Mouse (Mus musculus): ENCODE data around the gene Rad1.
"Not testable (repeated sequence)": the region's sequence is repeated elsewhere in the genome, so short reads cannot be mapped to it uniquely, and the experiment has no call there.

The Rad1 gene

DNA sequence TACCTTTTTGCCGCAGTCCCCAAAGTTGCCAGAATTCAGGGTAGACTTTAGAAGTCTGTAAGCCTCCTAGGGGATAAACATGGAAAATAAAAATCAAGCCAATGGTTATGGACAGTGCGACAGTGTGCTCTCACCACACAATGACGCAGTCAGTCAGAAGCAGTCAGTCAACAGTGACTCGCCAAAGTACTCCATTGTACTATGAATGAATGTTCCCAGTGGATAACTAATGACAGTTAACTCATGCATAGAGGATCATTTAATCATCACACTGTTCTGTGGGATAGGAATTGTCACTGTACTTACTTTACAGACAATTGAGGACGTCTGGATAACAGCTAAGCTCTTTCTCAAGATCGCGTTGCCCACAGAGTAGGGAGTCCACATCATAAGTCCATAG is 29.3 kb downstream of the Rad1 start:
- peak; percentile 51 for DNase-seq (ENCODE audit: low read depth, low spot score)

DNA sequence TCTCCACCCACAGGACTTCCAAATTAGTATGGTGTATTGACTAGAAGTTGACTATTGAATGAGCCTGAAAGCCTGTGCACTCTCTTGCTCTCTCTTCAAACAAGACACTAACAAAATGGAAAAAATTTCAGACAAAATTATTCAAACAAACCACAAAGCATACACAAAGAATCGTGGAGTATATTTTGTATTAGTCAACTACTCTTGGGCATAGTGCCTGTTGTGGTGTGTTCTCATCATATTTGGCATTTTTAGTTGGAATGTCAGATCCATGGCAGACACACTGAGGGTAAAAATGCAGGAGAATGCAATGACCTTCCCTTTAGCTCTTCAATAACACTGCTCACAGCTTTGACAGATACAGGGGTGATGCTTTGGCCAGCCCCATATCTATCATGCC is 40.1 kb downstream of the Rad1 start:
- DNase-seq (ENCODE audit: low read depth, low spot score): peak; percentile 88

DNA sequence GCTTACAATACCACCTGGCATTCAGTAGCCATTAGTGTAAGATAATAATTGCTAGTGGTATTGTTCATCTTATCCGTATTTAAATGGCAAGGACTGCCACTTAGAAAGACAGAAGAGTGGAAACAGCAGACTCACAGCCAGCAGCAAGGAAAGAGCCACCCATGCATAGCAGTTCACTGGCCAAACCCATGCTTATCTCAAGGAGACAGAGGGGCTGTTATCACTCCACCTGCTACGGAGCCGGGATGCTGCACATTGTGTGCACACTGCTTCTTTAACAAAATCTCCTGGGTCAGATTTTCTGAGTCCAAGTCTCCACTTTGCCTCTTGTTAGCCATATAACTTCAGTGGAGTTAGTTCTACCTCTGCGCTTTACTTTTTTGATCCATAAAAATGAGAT is 45.5 kb downstream of the Rad1 start:
- no peak for DNase-seq (ENCODE audit: low read depth, low spot score)

DNA sequence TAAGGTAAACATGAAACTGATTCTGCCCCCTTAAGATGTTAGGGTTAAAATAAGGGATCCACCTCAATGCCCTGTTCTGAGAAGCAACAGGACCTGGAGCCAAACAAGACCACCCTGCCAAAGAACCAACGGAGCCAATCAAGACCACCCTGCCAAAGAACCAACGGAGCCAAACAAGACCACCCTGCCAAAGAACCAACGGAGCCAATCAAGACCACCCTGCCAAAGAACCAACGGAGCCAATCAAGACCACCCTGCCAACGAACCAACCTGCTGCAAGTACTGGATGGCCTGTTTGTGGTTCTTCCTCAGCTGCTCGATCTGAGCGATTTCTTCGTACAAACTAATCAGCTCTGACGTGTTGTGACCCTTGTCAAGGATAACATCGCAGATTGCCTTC is 47.5 kb downstream of the Rad1 start:
- not testable (repeated sequence) for DNase-seq (ENCODE audit: low read depth, low spot score)

DNA sequence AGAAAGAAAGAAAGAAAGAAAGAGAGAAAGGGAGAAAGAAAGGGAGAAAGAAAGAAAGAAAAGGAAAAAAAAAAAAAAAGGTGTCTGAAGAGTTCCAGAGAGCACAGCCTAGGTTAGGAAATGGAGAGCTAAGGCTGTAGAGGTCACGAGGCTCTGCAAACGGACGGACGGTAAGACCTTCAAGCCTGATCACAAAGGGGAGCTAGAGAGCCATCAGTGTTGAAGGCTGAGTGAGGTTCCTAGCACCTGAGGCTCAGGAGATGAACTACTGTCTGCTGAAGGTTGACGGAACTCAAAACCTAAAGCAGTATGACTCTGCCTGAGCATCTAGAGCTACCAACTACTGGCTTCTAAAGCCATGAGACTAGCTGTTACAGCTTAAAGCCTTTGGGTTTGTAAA is 48.8 kb downstream of the Rad1 start:
- no peak for DNase-seq (ENCODE audit: low read depth, low spot score)

DNA sequence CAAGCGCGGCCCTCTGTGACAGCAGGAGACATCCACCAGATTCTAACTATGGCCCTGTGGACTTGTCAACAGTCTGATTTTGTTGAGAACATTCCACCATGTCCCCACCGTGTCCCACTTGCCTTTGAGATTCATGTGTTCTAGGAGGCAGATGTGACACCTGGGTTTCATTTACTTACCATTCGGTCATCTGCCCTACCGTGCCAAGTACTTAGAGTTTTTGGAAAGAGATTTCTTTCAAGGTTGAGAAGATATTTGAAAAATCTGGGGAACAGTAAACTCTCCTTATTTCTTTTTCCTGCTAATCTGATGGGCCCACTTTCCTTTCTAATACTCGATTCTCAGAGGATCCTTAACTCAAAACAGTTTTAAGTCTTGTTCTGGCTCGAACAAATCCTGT is 50.2 kb downstream of the Rad1 start:
- DNase-seq (ENCODE audit: low read depth, low spot score): no peak

DNA sequence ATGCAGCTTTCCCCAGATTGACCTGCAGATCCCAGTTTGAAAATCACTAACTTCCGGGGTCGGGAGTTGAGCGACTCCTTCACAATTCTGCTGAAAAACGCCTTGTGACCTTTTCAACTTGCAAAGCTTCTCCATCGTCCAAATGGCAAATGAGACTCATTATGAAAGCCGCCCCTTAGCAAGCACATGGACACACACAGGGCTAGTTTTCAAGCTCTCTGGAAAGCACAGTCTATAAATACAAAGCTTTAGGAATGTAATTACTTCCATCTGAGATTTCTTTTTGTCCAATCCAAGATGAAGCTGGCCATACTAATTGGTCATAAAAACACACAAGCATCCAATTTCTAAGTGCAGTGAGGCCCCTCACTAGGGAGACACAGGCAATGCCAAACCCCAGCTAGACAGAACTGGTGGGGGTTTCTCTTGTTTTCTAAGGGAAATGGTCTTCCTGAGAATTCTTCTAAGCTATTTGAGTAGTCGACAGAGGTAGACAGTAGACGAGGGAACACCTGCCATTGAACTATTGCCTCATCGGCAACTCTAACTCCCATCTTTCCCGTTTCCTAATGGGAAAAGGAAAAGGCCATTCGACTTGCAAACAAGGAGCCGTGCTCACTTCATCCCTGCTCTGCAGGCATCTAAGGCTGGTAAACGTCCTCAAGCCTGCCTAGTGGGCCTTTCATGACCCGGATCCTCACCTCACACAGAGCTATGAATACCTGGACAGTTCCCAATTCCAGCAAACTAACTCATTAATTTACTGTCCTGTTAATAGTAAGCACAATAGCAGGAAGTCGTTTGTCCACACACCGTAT is 54.7 kb downstream of the Rad1 start:
- no peak for DNase-seq (ENCODE audit: low read depth, low spot score)
